Mouse (Mus musculus): ENCODE results near the gene Ggt1. TPM values are rescaled to one million over a fixed set of nuclear protein-coding genes. Genes with fewer than 3 reads are reported as not detected.

The Ggt1 gene
- polyA plus RNA-seq, 1 experiment from 2014 or later, result 2.3 TPM

- Histone ChIP-seq H3K36me3 (replicated peaks) (no peaks in the 10 kb centered on the region), H3K4me3 (no peak overlapping the region), H3K4me1 (peaks cover 29% of the 10 kb centered on the region), H3K27me3 (replicated peaks; ENCODE audit: low read depth, poor library complexity, severe bottlenecking) (peaks cover 13% of the 10 kb centered on the region), H3K9me3 (no peaks in the 10 kb centered on the region), H3K27ac (replicated peaks) (no peak overlapping the region)
- no peak for DNase-seq (ENCODE audit: low spot score)
- WGBS, result 70% methylated on average over 13 of the region's 13 CpGs
Observed at GRCm38 (mm10) chr10:75552701-75553450, 8.5 kb upstream of the Ggt1 start.

- DNase-seq (ENCODE audit: low spot score), result no peak
- Histone ChIP-seq H3K4me3 (no peak overlapping the region), H3K4me1 (peaks cover 40% of the 10 kb centered on the region), H3K9me3 (no peaks in the 10 kb centered on the region), H3K27me3 (replicated peaks; ENCODE audit: low read depth, poor library complexity, severe bottlenecking) (peaks cover 25% of the 10 kb centered on the region), H3K27ac (replicated peaks) (no peak overlapping the region), H3K36me3 (replicated peaks) (no peaks in the 10 kb centered on the region)
- 88% methylated on average over 8 of the region's 8 CpGs for WGBS
Observed at GRCm38 (mm10) chr10:75554090-75554489, 7.3 kb upstream of the Ggt1 start.

GRCm38 (mm10) chr10:75555557-75555956 lies 5.8 kb upstream of the Ggt1 start:
- 62% methylated on average over 6 of the region's 6 CpGs for WGBS
- Histone ChIP-seq H3K9me3 (no peaks in the 10 kb centered on the region), H3K4me1 (peaks cover 55% of the 10 kb centered on the region)

GRCm38 (mm10) chr10:75556026-75556425 lies 5.4 kb upstream of the Ggt1 start:
- peaks cover 44% of the 10 kb centered on the region for H3K27me3 ChIP-seq (replicated peaks; ENCODE audit: low read depth, poor library complexity, severe bottlenecking)
- peak overlapping the region; percentile 62 for H3K27ac ChIP-seq (replicated peaks)
- no peak for DNase-seq (ENCODE audit: low spot score)
- WGBS, result 33% methylated on average over 9 of the region's 9 CpGs
- H3K4me1 ChIP-seq, result peaks cover 59% of the 10 kb centered on the region
- H3K36me3 ChIP-seq (replicated peaks), result no peaks in the 10 kb centered on the region
- no peak overlapping the region for H3K4me3 ChIP-seq
- H3K9me3 ChIP-seq, result no peaks in the 10 kb centered on the region

More at GRCm38 (mm10) chr10:75555557-75555956, 5.8 kb upstream of the Ggt1 start:
- Histone ChIP-seq H3K27ac (replicated peaks) (peak overlapping the region; percentile 62; the same call in 1 of the 2 replicates), H3K4me3 (no peak overlapping the region), H3K36me3 (replicated peaks) (no peaks in the 10 kb centered on the region), H3K27me3 (replicated peaks; ENCODE audit: low read depth, poor library complexity, severe bottlenecking) (peaks cover 40% of the 10 kb centered on the region)
- no peak for DNase-seq (ENCODE audit: low spot score)

GRCm38 (mm10) chr10:75558515-75558914 lies 2.9 kb upstream of the Ggt1 start:
- DNase-seq (ENCODE audit: low spot score), result no peak
- peaks cover 69% of the 10 kb centered on the region for H3K27me3 ChIP-seq (replicated peaks; ENCODE audit: low read depth, poor library complexity, severe bottlenecking)
- H3K4me1 ChIP-seq, result peaks cover 50% of the 10 kb centered on the region
- no peak overlapping the region for H3K27ac ChIP-seq (replicated peaks)
- peak overlapping the region; percentile 78; the same call in 1 of the 2 replicates for H3K4me3 ChIP-seq
- H3K36me3 ChIP-seq (replicated peaks), result no peaks in the 10 kb centered on the region
- no peaks in the 10 kb centered on the region for H3K9me3 ChIP-seq
- 20% methylated on average over 3 of the region's 3 CpGs for WGBS

GRCm38 (mm10) chr10:75559041-75559675 lies 2.2 kb upstream of the Ggt1 start:
- Histone ChIP-seq H3K27me3 (replicated peaks; ENCODE audit: low read depth, poor library complexity, severe bottlenecking) (peaks cover 75% of the 10 kb centered on the region), H3K27ac (replicated peaks) (peak overlapping the region; percentile 85), H3K36me3 (replicated peaks) (no peaks in the 10 kb centered on the region), H3K4me1 (peaks cover 50% of the 10 kb centered on the region), H3K4me3 (peak overlapping the region; percentile 78), H3K9me3 (no peaks in the 10 kb centered on the region)
- WGBS, result 2% methylated on average over 14 of the region's 14 CpGs
- no peak for DNase-seq (ENCODE audit: low spot score)

GRCm38 (mm10) chr10:75559676-75560548 lies 1.5 kb upstream of the Ggt1 start, which contains the start of gene Lrrc75b:
Gene Lrrc75b (minus strand): TSS chr10:75560330.
- peak within 1 kb of the TSS; percentile 78 for H3K4me3 ChIP-seq
- no peaks in the 10 kb centered on the region for H3K9me3 ChIP-seq
- WGBS, result under 1% methylated on average over 75 of the region's 75 CpGs
- peaks cover 77% of the 10 kb centered on the region for H3K27me3 ChIP-seq (replicated peaks; ENCODE audit: low read depth, poor library complexity, severe bottlenecking)
- peak within 1 kb of the TSS; percentile 85 for H3K27ac ChIP-seq (replicated peaks)
- H3K4me1 ChIP-seq, result peaks cover 50% of the 10 kb centered on the region
- H3K36me3 ChIP-seq (replicated peaks), result no peaks in the 10 kb centered on the region
- DNase-seq (ENCODE audit: low spot score), result peak; percentile 69

- Histone ChIP-seq H3K9me3 (no peaks in the 10 kb centered on the region), H3K36me3 (replicated peaks) (no peaks in the 10 kb centered on the region), H3K27ac (replicated peaks) (peak overlapping the region; percentile 85), H3K4me1 (peaks cover 51% of the 10 kb centered on the region), H3K4me3 (peak overlapping the region; percentile 78), H3K27me3 (replicated peaks; ENCODE audit: low read depth, poor library complexity, severe bottlenecking) (peaks cover 77% of the 10 kb centered on the region)
- DNase-seq (ENCODE audit: low spot score), result peak; percentile 54
- WGBS, result 10% methylated on average over 6 of the region's 6 CpGs
Observed at GRCm38 (mm10) chr10:75560549-75560899, 880 bp upstream of the Ggt1 start.

- no peak overlapping the region for H3K4me3 ChIP-seq
- no peak overlapping the region for H3K27ac ChIP-seq (replicated peaks)
- H3K36me3 ChIP-seq (replicated peaks), result no peaks in the 10 kb centered on the region
- no peaks in the 10 kb centered on the region for H3K9me3 ChIP-seq
- H3K27me3 ChIP-seq (replicated peaks; ENCODE audit: low read depth, poor library complexity, severe bottlenecking), result peaks cover 69% of the 10 kb centered on the region
- no peak for DNase-seq (ENCODE audit: low spot score)
- peaks cover 43% of the 10 kb centered on the region for H3K4me1 ChIP-seq
- 83% methylated on average over 8 of the region's 8 CpGs for WGBS
Observed at GRCm38 (mm10) chr10:75562596-75562995, 1.2 kb downstream of the Ggt1 start.

- peaks cover 64% of the 10 kb centered on the region for H3K27me3 ChIP-seq (replicated peaks; ENCODE audit: low read depth, poor library complexity, severe bottlenecking)
- H3K4me1 ChIP-seq, result peaks cover 32% of the 10 kb centered on the region
- no peaks in the 10 kb centered on the region for H3K36me3 ChIP-seq (replicated peaks)
- H3K4me3 ChIP-seq, result no peak overlapping the region
- no peak overlapping the region for H3K27ac ChIP-seq (replicated peaks)
- 84% methylated on average over 12 of the region's 12 CpGs for WGBS
- DNase-seq (ENCODE audit: low spot score), result no peak
- H3K9me3 ChIP-seq, result no peaks in the 10 kb centered on the region
Observed at GRCm38 (mm10) chr10:75564687-75565265, 3.4 kb downstream of the Ggt1 start.

- Histone ChIP-seq H3K36me3 (replicated peaks) (no peaks in the 10 kb centered on the region), H3K27me3 (replicated peaks; ENCODE audit: low read depth, poor library complexity, severe bottlenecking) (peaks cover 59% of the 10 kb centered on the region), H3K4me1 (peaks cover 26% of the 10 kb centered on the region), H3K27ac (replicated peaks) (no peak overlapping the region), H3K9me3 (no peaks in the 10 kb centered on the region), H3K4me3 (no peak overlapping the region)
- DNase-seq (ENCODE audit: low spot score), result no peak
- 65% methylated on average over 6 of the region's 6 CpGs for WGBS
Observed at GRCm38 (mm10) chr10:75565436-75565835, 4.0 kb downstream of the Ggt1 start.

- peaks cover 24% of the 10 kb centered on the region for H3K4me1 ChIP-seq
- H3K27me3 ChIP-seq (replicated peaks; ENCODE audit: low read depth, poor library complexity, severe bottlenecking), result peaks cover 54% of the 10 kb centered on the region
- H3K4me3 ChIP-seq, result no peak overlapping the region
- H3K36me3 ChIP-seq (replicated peaks), result no peaks in the 10 kb centered on the region
- H3K9me3 ChIP-seq, result no peaks in the 10 kb centered on the region
- no peak overlapping the region for H3K27ac ChIP-seq (replicated peaks)
- no peak for DNase-seq (ENCODE audit: low spot score)
- WGBS, result 79% methylated on average over 7 of the region's 7 CpGs
Observed at GRCm38 (mm10) chr10:75565906-75566305, 4.5 kb downstream of the Ggt1 start.
